Mouse (Mus musculus): ENCODE results near the gene Foxl2. TPM values are rescaled to one million over a fixed set of nuclear protein-coding genes. Genes with fewer than 3 reads are reported as not detected.
A peak's percentile ranks its signal among the peaks of the same experiment; 100 is the strongest.

Gene Foxl2
- total and polyA plus RNA-seq, 2 experiments from 2014 or later: 0.22 to 0.70 TPM

DNA sequence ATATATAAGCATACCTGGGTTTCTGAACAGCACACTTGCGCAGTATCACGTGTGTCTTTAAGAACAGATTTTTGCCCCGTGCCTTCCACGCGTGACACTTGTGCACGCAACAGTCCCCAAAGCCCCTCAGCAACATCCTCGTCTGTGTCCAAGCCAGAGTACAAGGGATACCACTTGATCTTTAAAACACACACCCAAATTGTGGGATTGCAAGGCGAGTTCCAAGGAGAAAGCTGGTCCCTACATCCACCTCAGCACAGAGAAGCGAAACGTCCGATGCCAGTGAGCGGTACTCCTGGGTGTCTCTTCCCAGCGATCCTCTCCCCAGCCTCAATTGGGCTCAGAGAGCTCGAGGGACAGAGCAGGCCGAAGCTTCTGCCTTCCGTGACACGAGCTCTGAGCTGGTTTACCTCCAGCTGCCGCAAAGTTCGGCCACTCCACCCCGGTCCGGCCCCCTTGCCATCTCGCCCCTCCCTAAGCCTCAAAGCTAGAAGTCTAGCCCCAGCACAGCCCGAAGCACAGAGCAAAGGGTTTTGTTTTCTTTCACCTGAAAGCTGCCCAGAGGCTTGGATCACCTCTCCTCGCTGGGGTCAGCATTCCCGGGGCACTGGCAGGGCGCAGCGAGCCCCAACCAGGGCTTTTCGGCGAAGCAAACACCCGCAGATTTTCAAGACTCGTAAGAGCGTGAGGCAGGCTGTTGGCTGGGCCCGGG is 541 bp upstream of the Foxl2 start:
- Histone ChIP-seq H3K27ac (ENCODE audit: low read depth, low read length) (peak overlapping the region; percentile 51; the same call in 1 of the 2 replicates), H3K4me1 (ENCODE audit: insufficient read depth, low read length) (peaks cover 7% of the 10 kb centered on the region; the same call in 1 of the 2 replicates), H3K36me3 (ENCODE audit: insufficient read depth, low read length) (no peaks in the 10 kb centered on the region), H3K27me3 (ENCODE audit: insufficient read depth, low read length) (peaks cover 65% of the 10 kb centered on the region), H3K9me3 (ENCODE audit: low read length) (no peaks in the 10 kb centered on the region), H3K4me2 (ENCODE audit: low read depth, low read length, poor library complexity, severe bottlenecking) (peak overlapping the region; percentile 57; the same call in 1 of the 2 replicates), H3K9ac (replicated peaks; ENCODE audit: low read length, poor library complexity, severe bottlenecking) (no peak overlapping the region), H3K4me3 (ENCODE audit: low read depth, low read length) (peak overlapping the region; percentile 37)
- ATAC-seq (ENCODE audit: low FRiP score): no peak
- no peak for TF ChIP-seq CTCF (IDR thresholded peaks at IDR 0.05)
- 1% methylated on average over 33 of the region's 33 CpGs for WGBS
- no peak for DNase-seq (ENCODE audit: low spot score)

DNA sequence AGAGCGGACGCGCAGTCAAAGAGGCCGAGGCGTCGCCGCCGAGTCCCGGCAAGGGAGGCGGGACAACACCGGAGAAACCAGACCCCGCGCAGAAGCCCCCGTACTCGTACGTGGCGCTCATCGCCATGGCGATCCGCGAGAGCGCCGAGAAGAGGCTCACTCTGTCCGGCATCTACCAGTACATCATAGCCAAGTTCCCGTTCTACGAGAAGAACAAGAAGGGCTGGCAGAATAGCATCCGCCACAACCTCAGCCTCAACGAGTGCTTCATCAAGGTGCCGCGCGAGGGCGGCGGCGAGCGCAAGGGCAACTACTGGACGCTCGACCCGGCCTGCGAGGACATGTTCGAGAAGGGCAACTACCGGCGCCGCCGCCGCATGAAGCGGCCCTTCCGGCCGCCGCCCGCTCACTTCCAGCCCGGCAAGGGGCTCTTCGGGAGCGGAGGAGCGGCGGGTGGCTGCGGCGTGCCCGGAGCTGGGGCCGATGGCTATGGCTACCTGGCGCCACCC is 682 bp downstream of the Foxl2 start:
- H3K27me3 ChIP-seq (ENCODE audit: insufficient read depth, low read length): peaks cover 70% of the 10 kb centered on the region
- H3K27ac ChIP-seq (ENCODE audit: low read depth, low read length): no peak overlapping the region
- H3K36me3 ChIP-seq (ENCODE audit: insufficient read depth, low read length): no peaks in the 10 kb centered on the region
- DNase-seq (ENCODE audit: low spot score) (no peak), ATAC-seq (ENCODE audit: low FRiP score) (no peak)
- peaks cover 7% of the 10 kb centered on the region; the same call in 1 of the 2 replicates for H3K4me1 ChIP-seq (ENCODE audit: insufficient read depth, low read length)
- H3K9me3 ChIP-seq (ENCODE audit: low read length): no peaks in the 10 kb centered on the region
- peak; percentile 35 for TF ChIP-seq CTCF (IDR thresholded peaks at IDR 0.05)
- H3K4me3 ChIP-seq (ENCODE audit: low read depth, low read length): peak overlapping the region; percentile 37
- H3K4me2 ChIP-seq (ENCODE audit: low read depth, low read length, poor library complexity, severe bottlenecking): peak overlapping the region; percentile 57
- under 1% methylated on average over 59 of the region's 60 CpGs for WGBS
- 0 out of 2 replicates have a peak overlapping the region, but pooled peaks have one; percentile 42 for H3K9ac ChIP-seq (replicated peaks; ENCODE audit: low read length, poor library complexity, severe bottlenecking)

DNA sequence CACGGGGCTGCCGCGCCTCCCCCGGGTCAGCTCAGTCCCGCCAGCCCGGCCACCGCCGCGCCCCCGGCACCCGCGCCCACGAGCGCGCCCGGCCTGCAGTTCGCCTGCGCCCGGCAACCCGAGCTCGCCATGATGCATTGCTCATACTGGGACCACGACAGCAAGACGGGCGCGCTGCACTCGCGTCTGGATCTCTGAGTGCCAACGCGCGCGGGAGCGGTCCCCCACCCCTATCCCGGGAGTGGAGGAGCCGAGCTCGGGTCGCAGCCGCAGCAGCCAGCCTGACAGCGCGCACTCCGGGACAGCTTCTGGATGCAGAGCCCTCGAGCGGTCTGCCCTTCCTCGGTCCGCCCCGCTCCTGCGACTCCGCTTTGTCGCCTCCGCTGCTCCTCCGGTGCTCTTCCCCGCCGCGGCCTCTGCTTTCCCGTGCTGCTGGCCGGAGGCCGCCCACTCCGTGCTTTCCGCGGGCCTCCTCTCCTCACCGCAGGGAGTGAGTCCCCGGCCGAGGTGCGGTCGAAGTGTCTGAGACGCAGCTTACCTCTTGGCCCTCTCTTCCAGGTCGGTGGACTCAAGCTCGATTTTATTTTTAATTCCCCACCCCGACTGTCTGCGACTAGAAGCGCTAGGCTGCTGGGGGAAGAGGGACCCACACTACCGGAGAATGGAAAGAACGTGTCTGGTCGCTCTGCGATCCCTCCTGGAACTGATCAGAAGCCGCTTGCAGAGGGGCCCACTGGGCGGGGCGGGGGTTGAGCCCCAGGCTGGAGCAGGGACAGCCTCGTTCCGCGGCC is 1.7 kb downstream of the Foxl2 start:
- ATAC-seq (ENCODE audit: low FRiP score) (no peak), DNase-seq (ENCODE audit: low spot score) (no peak)
- Histone ChIP-seq H3K27me3 (ENCODE audit: insufficient read depth, low read length) (peaks cover 69% of the 10 kb centered on the region), H3K27ac (ENCODE audit: low read depth, low read length) (no peak overlapping the region), H3K4me3 (ENCODE audit: low read depth, low read length) (peak overlapping the region; percentile 37), H3K4me1 (ENCODE audit: insufficient read depth, low read length) (peaks cover 7% of the 10 kb centered on the region; the same call in 1 of the 2 replicates), H3K4me2 (ENCODE audit: low read depth, low read length, poor library complexity, severe bottlenecking) (peak overlapping the region; percentile 57), H3K9ac (replicated peaks; ENCODE audit: low read length, poor library complexity, severe bottlenecking) (peak overlapping the region; percentile 42; the same call in 1 of the 2 replicates), H3K9me3 (ENCODE audit: low read length) (no peaks in the 10 kb centered on the region), H3K36me3 (ENCODE audit: insufficient read depth, low read length) (no peaks in the 10 kb centered on the region)
- WGBS: under 1% methylated on average over 55 of the region's 80 CpGs
- TF ChIP-seq CTCF (IDR thresholded peaks at IDR 0.05): no peak

DNA sequence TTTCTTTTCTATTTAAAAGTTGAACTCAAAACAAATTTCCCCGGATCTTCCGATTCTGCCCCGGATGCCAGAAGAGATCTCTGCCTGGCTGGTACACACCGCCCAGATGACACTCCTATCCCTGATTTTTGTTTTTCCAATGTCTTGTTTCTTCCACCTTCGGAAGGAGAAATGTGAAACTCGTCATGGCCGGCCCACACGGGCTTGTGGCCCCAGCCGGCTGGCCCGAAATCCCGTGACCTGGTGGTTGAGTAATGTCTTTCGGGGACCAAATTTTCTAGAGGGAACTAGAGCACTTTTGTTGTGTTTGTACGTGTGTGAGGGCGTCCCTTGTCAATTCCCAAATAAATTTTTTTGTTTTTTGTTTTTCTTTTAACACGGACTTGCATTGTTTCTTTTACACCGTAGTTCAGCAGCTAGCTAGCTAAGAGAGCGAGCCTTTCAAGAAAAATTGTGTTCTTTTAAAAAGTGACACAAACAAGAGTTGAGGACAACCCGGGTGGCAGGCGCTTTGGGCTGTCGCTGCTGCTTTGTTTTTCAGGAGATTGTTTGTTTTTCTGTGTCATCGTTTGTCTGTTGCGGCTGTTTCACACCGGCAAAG is 2.8 kb downstream of the Foxl2 start:
- Histone ChIP-seq H3K4me1 (ENCODE audit: insufficient read depth, low read length) (peaks cover 7% of the 10 kb centered on the region; the same call in 1 of the 2 replicates), H3K4me2 (ENCODE audit: low read depth, low read length, poor library complexity, severe bottlenecking) (no peak overlapping the region), H3K36me3 (ENCODE audit: insufficient read depth, low read length) (no peaks in the 10 kb centered on the region), H3K9ac (replicated peaks; ENCODE audit: low read length, poor library complexity, severe bottlenecking) (no peak overlapping the region), H3K27me3 (ENCODE audit: insufficient read depth, low read length) (peaks cover 76% of the 10 kb centered on the region), H3K27ac (ENCODE audit: low read depth, low read length) (no peak overlapping the region), H3K9me3 (ENCODE audit: low read length) (no peaks in the 10 kb centered on the region), H3K4me3 (ENCODE audit: low read depth, low read length) (0 out of 2 replicates have a peak overlapping the region, but pooled peaks have one; percentile 6)
- WGBS: under 1% methylated on average over 23 of the region's 23 CpGs
- DNase-seq (ENCODE audit: low spot score) (no peak), ATAC-seq (ENCODE audit: low FRiP score) (no peak)
- no peak for TF ChIP-seq CTCF (IDR thresholded peaks at IDR 0.05)

DNA sequence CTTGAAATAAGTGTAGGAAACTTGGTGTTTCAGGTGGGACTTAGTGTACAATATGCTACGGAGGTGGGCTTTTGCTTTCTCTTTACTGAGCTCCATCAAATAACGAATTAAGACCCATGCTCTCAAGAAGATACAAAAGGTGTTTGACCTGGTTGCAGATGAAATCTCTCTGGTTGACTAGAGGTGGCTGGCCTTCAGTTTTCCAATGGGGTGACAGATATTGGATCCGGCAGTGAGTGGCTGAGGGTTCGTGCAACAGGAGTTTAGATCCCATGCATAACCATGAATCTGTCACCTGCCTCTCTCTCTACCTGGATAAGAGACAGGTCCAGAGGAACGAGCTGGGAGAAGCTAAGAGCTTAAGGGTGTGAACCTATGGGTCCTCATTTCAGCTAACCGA is 3.5 kb downstream of the Foxl2 start:
- Histone ChIP-seq H3K36me3 (ENCODE audit: insufficient read depth, low read length) (no peaks in the 10 kb centered on the region), H3K4me3 (ENCODE audit: low read depth, low read length) (no peak overlapping the region), H3K4me1 (ENCODE audit: insufficient read depth, low read length) (peaks cover 7% of the 10 kb centered on the region; the same call in 1 of the 2 replicates), H3K4me2 (ENCODE audit: low read depth, low read length, poor library complexity, severe bottlenecking) (no peak overlapping the region; the same call in 1 of the 2 replicates), H3K9me3 (ENCODE audit: low read length) (no peaks in the 10 kb centered on the region), H3K27me3 (ENCODE audit: insufficient read depth, low read length) (peaks cover 77% of the 10 kb centered on the region), H3K9ac (replicated peaks; ENCODE audit: low read length, poor library complexity, severe bottlenecking) (no peak overlapping the region), H3K27ac (ENCODE audit: low read depth, low read length) (no peak overlapping the region)
- ATAC-seq (ENCODE audit: low FRiP score) (no peak), DNase-seq (ENCODE audit: low spot score) (no peak)
- 5% methylated on average over 6 of the region's 6 CpGs for WGBS
- no peak for TF ChIP-seq CTCF (IDR thresholded peaks at IDR 0.05)

Measured in midbrain, postnatal 0 days (tissue).